In the genomic region with DNA sequence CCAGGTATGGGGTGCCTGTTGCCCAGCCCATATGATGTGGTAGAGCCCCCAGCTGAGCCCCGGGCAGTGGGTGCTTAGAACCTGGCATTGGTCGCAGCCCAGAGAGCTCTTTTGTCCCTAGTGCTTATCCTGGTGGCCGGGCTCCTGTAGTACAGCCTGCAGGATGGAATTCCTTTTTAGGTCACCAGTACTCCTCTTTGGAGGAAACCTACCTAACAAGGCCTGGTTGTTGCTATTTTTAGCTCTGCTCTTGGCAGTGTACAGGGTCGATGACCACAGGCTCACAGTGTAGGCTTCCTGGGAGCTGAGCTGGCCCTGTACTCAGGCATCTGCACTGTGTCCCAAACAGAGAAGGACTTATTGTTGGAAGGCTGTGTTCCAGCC, we compare ENCODE assay signal across 9 mouse cellular contexts.
DNase-seq lines count a peak whose midpoint lies in the region; ATAC-seq lines count a peak whose summit lies in the region.
"Had no signal": no experiment of that assay in that cellular context is flagged by ENCODE, and none has a peak within 500 bp of the region (broad histone marks: within the 10 kb centered on the region; RNA-seq: fewer than 3 reads in every experiment).

No protein-coding gene starts in this region.

- H3K9ac ChIP-seq in kidney, embryonic 14.5 days (ENCODE audit: low read depth, low read length) = no peak overlapping the region
- H3K9ac ChIP-seq: midbrain, embryonic 12.5 days had no signal

- H3K9me3 ChIP-seq in kidney, embryonic 14.5 days (ENCODE audit: control insufficient read depth, low read length) = no peaks in the 10 kb centered on the region
- H3K9me3 ChIP-seq: midbrain, embryonic 12.5 days had no signal

- H3K36me3 ChIP-seq in kidney, embryonic 14.5 days (ENCODE audit: control insufficient read depth, insufficient read depth, low read length) = no peaks in the 10 kb centered on the region
- H3K36me3 ChIP-seq: midbrain, embryonic 12.5 days had no signal

- H3K27ac ChIP-seq in kidney, embryonic 14.5 days (ENCODE audit: low read depth, low read length) = peak overlapping the region; percentile 17; the same call in 1 of the 2 replicates
- H3K27ac ChIP-seq: midbrain, embryonic 12.5 days had no signal

- ATAC-seq in kidney, embryonic 14.5 days (ENCODE audit: low FRiP score, low TSS enrichment) = 0 out of 2 replicates have a peak, but pooled peaks have one; percentile 64
- ATAC-seq in inflammation-experienced regulatory T-cells, adult 6 months = no peak
- no peak for ATAC-seq in CD4-positive, CD25-positive, alpha-beta regulatory T cell, adult 4 months

- peak; percentile 56 for DNase-seq in MN1 (ENCODE audit: low spot score)
- DNase-seq in adrenal gland, adult 8-10 months = peak; percentile 70
- peak; percentile 98 for DNase-seq in heart, adult 11 months
- peak; percentile 41 for DNase-seq in lung, postnatal 25 days (ENCODE audit: low spot score)
- no peak for DNase-seq in spleen, postnatal 36 days (ENCODE audit: low spot score in 2 of 2)

- H3K27me3 ChIP-seq in kidney, embryonic 14.5 days (ENCODE audit: control insufficient read depth, insufficient read depth, low read length) = no peaks in the 10 kb centered on the region
- H3K27me3 ChIP-seq: midbrain, embryonic 12.5 days had no signal

- H3K4me1 ChIP-seq in kidney, embryonic 14.5 days (ENCODE audit: control insufficient read depth, insufficient read depth, low read length) = peaks cover 30% of the 10 kb centered on the region

- H3K4me2 ChIP-seq in kidney, embryonic 14.5 days (replicated peaks; ENCODE audit: low read depth, low read length) = no peak overlapping the region
- H3K4me2 ChIP-seq: midbrain, embryonic 12.5 days had no signal

- no peak overlapping the region for H3K4me3 ChIP-seq in kidney, embryonic 14.5 days (ENCODE audit: low read length)
- H3K4me3 ChIP-seq: midbrain, embryonic 12.5 days had no signal

- WGBS in kidney, embryonic 14.5 days = 63% methylated on average over 4 of the region's 4 CpGs

Comparison
In these comparisons a context has a peak if more than half of its experiments do, and no peak if none do; other contexts are left out.
1. DNase-seq: peak in MN1 (single experiment), adrenal gland, adult 8-10 months (single experiment), heart, adult 11 months (single experiment) and lung, postnatal 25 days (single experiment); none in spleen, postnatal 36 days (0 of 2).